Mouse (Mus musculus) layer of hippocampus, adult 11-12 months (tissue): ENCODE measurements around the gene Melk.

ENCODE experiments used
- DNase-seq: peaks from one replicate; pipeline ENCODE4 v3.0.0; 2022; ENCODE audit warnings: low spot score

The Melk gene

GRCm38 (mm10) chr4:44300781-44301750 is at the start of gene Melk:
Melk (plus strand) TSS chr4:44300876.
- DNase-seq: peak; percentile 39

- DNase-seq: no peak
Measured at GRCm38 (mm10) chr4:44251521-44251920, 49.2 kb upstream of the Melk start.

DNA sequence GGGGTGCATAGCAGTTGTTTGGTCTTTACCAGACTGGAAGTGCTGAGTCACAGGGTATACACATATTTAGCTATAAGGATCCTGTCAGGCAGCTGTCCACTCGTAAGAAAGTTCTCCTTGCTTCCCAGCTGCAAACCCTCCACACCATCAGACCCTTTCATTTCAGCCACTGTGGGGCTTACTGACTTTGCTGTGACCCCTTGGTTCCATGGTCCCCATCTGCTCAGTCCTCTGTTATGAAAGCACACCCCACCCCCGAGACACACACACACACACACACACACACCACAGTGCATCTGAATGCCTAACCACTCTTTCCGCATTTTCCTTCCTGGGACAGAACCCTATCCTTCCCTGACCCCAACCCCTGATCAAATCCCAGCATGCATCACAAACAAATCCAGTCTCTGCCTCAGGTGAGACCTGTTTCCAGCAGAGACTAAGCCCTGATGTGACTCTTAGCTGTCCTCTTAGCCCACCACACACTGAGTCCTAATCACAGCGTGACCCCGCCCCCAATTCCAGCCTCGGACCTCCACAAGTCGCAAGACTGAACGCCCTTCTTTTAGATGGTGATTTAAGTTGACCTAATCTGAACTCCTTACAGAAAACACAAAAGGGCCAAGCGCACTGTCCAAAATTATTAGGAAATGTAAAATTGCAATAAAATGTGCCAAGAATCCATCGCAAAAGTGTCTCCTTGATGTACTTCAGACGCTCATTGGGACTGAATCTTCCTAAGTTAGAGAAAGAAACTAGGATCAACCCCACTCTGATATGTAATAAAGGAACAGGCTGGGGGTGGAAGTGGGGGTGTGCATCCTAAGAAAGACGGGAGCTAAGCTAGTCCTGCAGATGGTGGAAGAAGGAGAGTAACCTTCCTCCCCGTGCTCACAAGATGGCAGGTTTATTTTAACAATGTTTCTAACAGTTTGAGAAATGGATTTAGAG is 48.4 kb upstream of the Melk start:
- DNase-seq: no peak

- no peak for DNase-seq
Measured at GRCm38 (mm10) chr4:44253191-44253590, 47.5 kb upstream of the Melk start.

DNA sequence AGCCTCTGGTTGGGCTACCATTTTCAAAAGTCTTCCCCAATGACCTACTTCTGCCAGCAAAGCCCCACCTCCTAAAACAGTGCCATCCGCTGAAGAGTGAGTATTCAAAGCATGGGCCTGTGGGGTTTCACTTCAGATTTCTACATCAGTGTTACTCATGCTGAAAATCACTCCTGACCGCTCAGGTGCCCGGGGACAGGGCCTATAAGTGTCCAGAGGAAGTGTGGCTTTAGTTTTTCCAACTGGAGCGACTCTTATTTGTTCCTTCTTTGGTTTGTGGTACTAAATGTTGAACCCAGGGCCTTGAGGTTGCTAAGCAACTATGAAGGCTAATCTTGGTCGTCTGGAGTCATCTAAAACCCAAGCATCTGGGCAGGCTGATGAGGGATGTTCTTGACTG is 46.1 kb upstream of the Melk start:
- DNase-seq: no peak

DNA sequence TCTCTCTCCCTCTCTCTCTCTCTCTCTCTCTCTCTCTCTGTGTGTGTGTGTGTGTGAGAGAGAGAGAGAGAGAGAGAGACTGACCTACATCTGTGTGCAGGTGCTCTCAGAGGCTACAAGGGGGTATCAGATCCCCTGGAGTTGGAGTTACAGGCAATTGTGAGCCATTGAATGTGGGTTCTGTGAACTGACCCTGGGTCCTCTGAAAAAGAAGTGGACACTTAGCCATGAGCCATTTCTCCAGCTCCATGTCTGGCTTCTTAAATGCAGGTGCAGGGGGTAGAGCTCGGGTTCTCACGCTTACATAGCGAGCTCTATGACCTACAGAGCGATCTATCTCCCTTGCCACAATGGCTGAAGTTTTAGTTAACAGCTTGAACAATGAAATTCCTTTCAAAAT is 41.5 kb upstream of the Melk start:
- DNase-seq: no peak

DNA sequence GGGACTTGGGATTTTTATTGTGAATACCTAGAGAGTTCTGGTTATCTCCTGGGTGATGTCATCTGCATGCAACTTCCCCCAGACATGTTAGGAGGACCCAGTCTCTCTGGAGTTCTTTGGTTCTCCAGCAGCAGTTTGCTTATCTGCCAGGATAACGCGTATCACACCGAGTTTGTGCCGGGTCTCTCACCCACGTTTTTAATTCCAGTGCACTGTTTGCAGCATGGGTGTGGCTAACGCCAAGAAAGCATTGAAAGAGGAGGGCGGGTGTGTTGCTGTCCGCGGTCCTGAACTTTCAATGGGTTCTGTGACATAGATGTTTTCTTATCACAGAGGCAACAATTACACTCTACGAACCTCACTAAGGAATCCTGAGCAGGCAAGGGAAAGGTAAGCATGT is 40.4 kb upstream of the Melk start:
- no peak for DNase-seq

DNA sequence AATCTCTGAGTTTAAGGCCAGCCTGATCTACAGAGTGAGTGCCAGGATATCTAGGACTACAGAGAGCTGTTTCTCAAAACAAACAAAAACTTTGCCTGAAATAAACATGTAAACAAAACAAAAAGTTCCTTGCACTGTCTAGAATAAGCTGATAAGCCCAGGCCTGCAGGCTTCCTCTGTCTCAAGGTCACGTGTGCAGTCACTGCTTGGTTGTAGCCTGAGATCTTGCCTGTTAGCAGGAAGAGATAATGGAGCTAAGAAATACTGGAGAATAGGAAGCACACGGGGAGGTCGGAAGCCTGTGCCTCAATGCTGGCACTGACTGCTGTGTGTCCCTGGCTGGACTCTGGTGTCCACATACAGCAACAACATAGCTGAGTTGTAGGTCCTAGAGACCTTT is 35.2 kb upstream of the Melk start:
- DNase-seq: no peak

GRCm38 (mm10) chr4:44267437-44267836 is 33.2 kb upstream of the Melk start:
- no peak for DNase-seq

- no peak for DNase-seq
Measured at GRCm38 (mm10) chr4:44269376-44269817, 31.3 kb upstream of the Melk start.

DNA sequence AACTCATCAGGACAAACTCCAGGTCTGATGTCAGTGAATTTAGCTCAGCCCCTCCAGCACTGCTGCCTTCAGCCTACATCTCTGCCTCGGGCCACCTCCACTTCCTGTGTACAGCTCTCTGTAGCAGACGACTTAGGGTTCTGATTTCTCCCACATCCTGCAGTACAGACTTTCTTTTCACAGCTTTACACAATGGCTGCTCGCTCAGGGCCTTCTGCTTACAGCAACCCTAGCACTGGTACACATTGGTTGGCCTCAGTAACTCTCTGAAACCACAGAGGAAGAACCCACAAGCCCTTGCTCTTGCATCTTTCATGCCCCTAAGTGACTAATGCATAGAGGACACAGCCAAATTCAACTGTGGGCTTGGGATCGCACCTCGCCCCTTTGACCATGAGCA is 29.5 kb upstream of the Melk start:
- DNase-seq: no peak

DNA sequence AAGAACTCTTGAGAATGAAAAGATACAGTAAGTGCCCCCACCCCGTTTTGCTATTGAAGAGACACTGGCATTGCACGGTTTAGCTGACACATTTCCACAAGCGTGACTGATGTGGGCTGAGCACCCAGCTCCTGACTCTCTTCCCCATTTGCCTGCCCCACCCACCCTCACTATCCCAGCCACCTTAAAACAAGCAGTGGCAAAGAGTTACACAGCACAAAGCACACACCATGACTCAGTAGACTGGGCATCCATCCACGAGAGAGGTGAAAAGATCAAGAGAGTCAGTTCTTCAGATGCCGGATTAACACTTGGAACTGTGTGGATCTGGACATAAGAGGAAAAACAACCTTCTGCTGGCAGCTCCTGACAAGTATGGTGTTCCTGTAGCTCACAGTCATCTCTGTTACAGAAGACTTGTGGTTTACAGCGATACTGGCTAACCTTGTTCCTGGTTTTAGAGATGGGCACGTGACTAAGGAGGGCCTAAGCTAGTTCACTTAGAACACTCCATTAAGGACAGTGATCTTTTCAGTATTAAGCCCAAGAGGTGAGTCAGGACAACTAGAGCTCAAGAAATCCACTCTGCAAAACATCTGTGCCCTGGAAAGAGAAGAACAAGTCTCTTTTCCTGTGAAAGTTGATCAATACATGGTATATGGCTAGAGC is 18.9 kb upstream of the Melk start:
- DNase-seq: no peak

DNA sequence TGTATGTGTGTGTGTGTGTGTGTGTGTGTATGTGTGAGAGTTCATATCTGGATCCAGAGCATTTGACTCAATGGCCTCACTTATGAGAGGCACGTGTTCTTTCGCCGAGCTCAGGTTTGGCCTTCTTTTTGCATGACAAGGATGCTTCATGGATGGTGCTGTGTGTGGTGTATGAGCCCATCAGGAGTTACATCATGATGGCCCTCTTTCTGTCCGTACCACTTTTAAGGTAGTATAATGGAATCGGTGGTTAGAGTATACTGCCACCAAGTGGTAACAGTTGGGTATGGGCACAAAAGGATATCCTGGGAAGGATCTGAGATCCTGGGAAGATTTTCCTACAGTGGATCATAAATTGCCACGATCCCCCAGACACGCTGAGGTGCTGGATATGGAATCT is 8.1 kb upstream of the Melk start:
- peak; percentile 75 for DNase-seq

- DNase-seq: no peak
Measured at GRCm38 (mm10) chr4:44295837-44296236, 4.8 kb upstream of the Melk start.

GRCm38 (mm10) chr4:44306585-44306984 is 5.9 kb downstream of the Melk start:
- peak; percentile 27 for DNase-seq

GRCm38 (mm10) chr4:44310429-44310828 is 9.8 kb downstream of the Melk start:
- no peak for DNase-seq

GRCm38 (mm10) chr4:44310911-44311310 is 10.2 kb downstream of the Melk start:
- no peak for DNase-seq

GRCm38 (mm10) chr4:44316270-44316809 is 15.7 kb downstream of the Melk start:
- DNase-seq: no peak

GRCm38 (mm10) chr4:44320448-44320847 is 19.8 kb downstream of the Melk start:
- no peak for DNase-seq

DNA sequence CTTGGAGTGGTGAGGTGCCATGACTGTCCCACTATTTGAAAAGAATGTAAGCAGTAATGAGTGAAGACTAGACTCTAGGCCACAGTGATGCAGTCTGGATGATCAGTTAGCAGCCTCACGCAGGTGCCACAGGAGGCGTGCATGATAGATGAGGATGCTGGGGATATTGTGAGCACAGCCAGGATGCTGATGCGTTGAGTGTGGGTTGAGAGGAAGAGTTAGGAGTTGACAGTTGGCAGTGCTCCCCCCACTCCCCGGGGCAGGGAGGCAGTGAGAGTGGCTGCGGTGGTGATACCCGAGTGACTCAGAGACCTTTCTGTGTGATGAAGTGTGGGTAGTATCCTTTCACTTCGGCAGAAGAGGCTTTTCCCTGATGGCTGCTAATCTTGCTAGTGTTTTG is 21.4 kb downstream of the Melk start:
- DNase-seq: no peak

DNA sequence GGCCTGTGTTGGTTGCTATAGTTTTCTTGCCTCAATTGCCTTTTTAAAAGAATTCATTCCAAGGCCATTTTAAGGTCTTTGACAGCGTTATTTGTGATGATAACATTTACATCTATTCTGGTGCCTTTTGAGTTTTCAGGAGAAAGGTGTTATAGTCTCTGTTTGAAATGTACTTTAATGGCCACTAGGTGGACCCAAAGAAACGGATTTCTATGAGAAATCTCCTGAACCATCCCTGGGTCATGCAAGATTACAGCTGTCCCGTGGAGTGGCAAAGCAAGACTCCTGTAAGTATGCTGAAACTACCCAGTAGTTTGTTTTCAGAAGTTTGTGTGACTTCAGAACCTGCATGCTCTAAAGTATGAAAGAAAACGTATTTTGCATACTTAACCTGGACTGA is 24.8 kb downstream of the Melk start:
- no peak for DNase-seq

DNA sequence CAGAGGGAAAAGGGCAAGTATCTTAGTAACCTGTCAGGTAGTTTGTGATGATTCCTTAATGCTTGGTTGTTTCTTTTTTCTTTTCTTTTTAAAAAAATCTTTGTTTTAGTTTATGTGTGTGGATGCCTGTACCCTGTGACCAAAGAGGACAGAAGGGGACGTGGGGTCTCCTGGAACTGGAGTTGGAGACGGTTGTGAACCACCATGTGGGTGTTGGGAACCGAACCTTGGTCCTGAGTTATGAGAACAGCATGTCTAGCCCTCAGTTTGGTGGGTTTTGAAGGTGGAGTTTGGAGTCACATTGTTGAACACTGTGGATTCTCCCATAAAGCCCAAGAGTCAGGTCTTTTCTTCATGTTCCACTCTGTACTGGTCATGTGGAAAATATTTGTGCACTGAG is 26.0 kb downstream of the Melk start:
- DNase-seq: no peak
